Mouse (Mus musculus): ENCODE results near the gene Dydc2.
"Not testable (repeated sequence)": the region's sequence is repeated elsewhere in the genome, so short reads cannot be mapped to it uniquely, and the experiment has no call there.

Gene Dydc2

DNA sequence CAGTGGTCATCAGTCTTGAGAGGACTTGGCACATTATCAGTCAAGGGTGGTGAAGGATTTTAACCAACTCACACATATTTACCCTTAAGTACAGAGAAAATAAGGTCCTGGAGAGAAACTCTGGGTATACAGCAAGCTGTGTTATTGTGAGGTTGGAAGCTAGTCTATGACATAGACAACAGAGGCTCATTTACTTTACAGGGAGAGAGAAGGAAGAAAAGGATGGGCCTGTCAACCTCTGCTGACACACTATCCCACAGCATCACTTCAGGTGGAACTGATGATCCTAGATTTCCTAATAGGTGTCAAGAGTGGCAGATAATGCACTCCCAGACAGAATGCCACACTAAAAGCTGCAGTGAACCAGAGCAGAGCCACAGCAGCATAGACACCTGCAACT, at the start of gene Dydc2:
Dydc2 (minus strand) TSS at position 101 of the 400 bp plus-strand sequence.
- DNase-seq: no peak

DNA sequence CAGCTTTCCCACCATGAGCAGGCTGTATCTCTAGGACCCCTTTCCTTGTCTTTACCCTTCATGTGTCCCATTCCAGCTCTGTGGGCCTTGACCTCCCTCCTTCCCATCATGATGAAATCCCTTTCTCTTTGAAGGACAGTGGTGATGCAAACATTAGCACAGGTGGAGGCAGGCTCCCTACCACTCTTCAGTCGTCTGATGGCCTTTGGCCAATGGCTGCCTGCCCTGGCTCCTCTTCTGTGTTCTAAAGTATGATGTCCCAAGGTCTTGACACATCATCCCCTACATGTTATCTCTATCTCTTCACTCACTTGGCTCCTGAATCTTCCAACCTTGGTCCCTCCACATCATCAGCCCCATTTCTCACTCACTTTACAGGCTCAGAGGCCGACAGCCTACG, 47.3 kb upstream of the Dydc2 start:
- no peak for DNase-seq

DNA sequence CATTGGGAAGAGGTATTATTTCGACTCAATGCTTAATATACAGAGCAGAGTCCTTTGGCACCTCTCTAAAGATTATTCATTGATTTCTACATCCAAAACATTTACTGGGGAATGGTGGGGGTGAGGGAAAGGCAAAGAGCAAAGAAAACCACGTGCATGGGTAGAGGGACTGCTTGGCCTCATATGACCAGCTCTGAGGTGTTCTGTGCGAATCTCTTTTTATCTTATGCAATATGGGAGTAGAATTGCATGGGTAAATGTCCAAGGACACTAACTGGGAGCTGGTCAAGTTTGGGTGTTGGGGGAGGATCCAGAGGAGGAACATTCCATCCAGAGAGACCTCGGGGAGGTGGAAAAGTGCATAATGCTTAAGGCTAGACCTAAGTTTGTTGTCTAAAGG, 43.9 kb upstream of the Dydc2 start:
- DNase-seq: no peak

DNA sequence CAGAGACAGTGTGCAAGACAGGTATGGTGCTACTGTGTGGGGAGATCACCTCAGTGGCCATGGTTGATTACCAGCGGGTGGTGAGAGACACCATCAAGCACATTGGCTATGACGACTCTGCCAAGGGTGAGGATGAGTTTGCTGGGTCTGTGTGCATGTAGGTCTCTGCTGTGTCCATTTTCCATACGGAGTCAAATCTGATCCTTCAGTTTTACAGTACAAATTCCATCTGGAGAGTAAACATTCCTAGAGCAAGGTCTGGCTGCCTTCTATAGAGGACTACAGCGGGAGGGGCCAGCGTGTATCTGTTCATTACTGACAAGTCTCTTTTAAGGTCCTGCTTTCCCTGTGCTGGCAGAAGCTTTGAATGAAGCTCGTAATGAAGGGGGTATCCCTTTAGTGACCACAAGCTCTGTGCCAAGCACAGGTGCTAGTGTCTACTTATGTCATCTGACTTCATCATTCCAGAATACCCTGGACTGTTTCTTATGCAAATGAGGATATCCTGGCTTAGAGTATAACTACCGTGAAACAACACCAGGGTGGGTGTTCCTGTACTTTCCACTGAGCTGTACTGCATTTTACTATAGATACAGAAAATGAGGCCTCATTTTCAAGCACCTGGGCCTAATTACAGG, 42.1 kb upstream of the Dydc2 start:
- DNase-seq: no peak

DNA sequence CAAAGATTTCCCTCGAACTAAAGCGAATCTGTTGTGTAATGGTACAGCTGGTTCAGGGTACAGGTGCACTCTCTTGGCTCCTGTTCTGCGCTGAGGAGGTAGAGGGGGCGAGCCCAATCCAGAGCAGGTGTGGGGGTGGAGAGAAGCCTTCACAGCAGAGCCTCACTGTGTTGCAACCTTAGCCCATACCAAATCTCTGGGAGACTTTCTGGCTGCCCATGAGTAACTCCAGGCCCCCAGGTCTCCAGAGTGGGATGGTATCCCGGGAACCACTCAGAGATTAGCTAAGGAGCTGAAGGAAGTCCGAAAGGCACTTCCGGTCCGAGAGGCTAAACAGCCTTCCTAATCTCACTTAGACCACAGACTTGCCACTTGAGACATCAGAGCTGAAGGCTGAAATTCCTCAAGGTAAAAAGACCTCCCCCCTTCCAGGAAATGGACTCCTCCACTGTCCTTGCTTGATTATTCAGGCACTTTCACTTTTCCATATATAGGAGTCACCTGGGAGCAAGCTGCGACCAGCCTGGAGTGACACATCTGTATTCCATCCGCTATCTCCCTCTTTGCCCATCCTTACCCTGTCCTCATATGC, 35.9 kb upstream of the Dydc2 start, which contains the start of gene Mat1a:
Mat1a (plus strand) TSS at position 183 of the 592 bp plus-strand sequence.
- DNase-seq: no peak

DNA sequence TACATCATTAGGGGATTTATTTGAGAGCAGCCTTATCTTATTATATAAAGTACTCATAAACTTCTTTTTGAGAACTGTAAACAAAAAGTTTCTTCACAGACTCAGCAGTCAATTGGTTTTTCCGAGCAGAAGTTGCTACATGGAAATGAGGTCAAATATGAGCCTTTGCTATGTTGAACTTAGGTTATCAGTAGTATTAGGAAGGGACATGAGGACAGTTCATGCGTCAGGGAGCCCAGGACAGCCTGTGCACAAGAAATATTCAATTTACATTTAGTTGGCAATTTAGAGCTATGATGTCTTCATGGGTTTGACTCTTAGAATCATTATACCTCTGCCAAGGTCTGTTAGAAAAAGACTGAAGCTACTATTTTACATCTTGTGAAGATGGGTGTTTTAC, 33.3 kb upstream of the Dydc2 start:
- no peak for DNase-seq

DNA sequence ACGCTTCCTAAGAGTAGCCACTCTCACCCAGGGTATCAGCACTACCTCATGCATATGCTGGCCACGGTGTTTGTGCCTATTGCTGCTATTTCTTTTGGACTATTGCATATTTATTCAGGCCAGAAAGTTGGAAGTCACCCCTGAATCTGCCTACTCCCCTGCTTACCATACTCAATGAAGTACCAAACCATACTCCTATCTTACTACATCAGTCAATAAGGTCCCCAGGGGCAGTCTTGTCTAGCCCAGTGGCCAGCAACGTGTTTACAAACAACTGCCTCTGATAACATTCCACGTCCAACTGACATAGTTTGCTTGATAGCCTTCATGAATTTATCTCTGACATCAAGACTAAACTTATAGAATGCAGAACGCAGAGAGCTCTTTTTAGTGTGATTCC, 32.2 kb upstream of the Dydc2 start:
- no peak for DNase-seq

DNA sequence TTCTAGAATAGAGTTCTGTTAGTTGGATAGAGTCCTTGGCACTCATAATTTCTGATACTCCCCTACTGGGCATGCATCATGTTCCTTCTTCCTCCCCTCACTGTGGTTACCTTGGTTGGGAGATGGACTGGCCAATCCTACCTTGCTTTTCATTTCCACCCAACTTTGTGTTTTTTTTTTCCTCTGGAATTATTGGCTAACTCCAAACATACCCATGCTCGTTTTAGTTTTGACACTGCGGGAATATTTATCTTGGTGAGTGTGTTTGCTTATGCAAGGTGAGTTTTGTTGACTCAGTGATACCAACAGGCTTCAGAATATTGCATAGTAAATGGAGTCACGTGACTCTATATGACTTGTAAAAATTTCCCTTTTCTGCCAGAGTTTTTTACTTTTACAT, 31.7 kb upstream of the Dydc2 start:
- no peak for DNase-seq

DNA sequence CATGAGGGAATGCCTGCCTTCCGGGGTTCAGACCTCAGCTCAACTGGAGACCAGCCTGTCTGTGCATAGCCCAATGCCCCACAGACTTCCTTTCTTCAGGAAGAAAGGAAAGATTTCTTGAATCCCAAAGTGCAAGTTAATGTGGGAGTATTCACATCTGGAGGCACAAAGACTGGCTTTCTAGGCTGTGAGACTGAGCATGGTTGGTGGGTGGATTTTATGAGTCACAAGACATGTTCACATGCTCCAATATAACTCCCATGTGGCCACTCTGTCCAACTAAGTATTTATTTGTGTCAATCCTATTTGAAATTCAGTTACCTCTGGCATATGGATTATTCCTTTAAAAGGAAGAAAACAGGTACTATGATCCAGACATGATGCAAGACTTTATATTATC, 29.7 kb upstream of the Dydc2 start:
- DNase-seq: no peak

DNA sequence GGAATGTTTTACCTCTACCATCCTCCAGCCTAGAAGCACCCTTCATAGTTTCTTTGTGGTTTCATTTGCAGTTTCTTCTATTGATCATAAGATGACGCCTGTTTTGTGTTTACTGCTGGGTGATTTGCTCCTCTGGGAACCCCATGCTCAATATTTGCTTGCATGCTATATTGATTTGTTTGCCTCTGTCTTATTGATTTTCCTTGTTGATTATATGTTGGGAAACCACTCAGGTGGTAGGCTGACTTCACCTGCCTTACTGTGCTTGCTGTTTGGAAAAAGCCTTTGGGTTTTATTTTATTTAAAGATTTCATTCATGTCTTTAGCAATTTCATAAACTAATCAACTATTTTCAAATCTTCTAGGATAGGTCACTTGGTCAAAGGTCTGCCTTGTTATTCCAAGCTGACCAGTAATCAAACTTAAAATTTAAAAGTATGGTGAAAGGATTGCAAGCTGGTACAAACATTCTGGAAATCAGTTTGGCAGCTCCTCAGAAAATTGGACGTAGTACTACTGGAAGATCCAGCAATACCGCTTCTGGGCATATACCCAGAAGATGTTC, 27.4 kb upstream of the Dydc2 start:
- DNase-seq: no peak

DNA sequence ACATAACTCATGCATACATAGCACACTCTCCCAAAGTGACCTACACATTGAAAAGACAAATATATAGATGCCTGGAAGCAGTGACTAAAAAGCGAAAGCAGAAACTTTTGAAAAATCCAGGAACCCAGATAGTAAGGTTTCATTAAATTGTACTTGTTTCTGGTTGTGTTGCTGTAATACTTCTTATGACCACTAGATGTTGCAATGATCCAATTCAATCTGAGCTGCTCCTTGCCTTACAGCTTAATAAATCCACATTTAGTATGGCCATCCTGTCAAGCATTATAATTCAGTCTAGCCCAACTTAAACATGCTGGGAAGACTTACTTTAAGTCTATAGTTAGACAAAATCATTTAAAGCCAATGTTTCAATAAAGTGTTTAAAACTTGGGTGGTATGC, 25.1 kb upstream of the Dydc2 start:
- DNase-seq: no peak

DNA sequence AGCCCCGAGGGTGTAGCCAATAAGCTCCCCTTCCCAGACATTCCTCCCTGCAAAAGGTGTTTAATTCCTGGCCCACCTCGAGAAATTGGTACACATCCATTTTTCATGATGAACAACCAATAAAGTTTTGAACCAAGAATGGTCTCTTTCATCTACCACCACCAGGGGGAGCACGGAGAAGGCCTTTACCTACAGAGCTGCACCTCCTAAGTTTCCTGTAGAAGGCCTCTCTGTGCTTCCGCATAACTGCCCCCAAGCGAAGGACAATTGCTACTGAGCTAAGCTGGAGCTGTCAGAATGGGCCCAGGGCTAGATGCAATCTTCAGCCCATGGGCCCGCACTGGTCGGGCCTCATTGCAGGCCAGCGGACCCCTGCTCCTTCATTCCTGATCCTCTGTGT, 21.8 kb upstream of the Dydc2 start:
- peak in 1 of 2 experiments; percentile 41 for DNase-seq

DNA sequence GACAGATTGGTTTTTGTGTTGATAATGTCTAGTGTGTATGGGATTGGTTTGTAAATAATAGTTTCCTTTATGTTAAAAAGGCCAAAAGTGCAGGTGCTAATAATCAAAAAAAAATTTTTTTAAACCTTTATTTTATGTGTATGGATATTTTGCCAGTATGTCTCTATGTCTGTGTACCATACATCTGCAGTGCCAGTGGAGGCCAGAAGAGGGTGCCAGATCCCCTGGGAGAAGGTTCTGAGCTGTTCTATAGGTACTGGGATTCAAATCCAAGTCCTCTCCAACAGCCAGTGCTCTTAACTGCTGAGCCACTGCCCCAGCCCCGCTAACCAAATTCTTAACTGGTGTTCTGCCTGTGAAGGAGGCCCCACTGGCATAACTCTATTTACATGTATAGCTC, 18.5 kb upstream of the Dydc2 start:
- peak in 1 of 2 experiments; percentile 33 for DNase-seq

DNA sequence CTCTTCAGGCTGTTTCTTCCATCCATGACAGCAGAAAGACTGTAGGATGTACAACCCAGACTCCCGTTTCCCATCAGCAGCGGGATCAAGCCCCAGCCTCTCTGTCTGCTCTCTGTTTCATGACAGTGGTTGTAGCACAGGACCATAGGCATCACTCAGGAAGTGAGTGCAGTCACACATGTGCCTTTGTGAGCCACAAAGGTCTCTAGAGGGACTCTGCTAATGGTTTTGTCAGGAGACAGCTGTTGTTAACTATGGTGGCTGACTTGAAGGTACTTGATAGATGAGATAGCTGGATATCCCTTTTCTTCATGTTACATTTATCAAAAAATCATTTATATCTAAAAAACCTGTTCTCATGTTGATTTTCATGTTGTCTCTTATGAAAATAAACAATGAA, 13.4 kb upstream of the Dydc2 start:
- no peak for DNase-seq

DNA sequence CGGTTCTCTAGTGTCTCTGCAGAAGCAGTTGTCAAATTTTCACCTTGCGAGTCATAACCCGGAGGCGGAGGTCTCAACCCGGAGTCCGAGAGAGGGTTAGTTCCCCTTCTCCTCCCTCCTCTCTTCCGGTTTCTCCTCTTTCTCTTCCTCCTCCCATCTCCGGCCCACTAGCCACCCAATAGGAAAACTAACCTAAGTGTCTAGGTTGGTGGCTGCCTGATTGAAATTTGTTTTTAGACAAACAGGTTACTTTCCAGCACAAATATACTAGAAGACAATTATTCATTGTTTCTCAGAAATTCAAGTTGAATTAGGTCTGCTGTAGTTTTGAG, 3.9 kb upstream of the Dydc2 start:
- no peak for DNase-seq

DNA sequence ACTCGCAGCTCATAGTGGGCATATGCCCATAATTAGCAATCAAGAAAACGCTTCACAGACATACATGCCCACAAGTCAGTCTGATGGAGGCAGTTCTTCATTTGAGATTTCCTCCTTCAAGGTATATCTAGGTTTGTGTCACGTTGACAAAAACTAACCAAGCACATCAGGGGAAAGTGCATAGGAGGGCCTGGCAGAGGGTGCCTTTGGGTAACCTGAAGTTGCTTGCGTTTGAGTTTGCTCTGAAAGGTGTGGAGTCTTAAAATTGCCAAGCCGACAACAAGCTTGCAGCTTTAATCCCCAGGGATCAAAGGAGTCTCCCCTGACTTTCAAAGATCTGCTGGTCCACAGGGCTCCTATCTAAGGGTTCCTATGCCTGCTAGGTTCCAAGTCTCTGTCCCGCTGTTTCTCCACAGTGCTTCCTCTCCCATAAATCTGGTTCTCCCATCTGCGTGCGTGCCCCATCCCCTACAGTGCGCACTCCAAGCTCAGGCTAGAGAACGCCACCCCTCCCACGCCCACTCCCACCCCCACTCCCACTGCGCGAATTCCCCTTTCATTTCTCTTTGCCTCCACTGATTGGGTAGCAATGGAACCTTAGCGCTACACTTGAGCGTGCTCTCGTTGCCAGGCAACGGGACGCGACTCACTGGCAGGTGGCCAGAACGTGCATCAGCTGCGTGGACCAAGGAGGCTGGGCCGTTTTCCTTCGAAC, 3.4 kb upstream of the Dydc2 start, which contains the start of gene Dydc1:
Dydc1 (plus strand) TSS at position 683 of the 715 bp plus-strand sequence.
- DNase-seq: peak; percentile 71 to 74

DNA sequence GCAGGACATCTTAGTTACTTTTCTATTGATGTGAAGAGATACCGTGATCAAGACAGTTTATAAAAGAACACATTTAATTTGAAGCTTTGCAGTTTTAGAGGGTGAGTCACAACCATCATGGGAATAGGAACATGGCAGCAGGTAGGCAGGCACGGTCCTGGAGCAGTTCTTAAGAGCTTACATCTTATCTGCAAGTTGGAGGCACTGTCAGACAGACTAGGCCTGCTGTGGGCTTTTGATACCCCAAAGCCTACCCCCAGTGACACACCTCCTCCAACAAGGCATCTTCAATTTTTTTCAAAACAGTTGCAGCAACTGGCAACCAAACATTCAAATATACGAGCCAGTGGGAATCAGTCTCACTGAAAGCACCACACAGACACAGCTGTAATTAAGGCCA, 1.3 kb upstream of the Dydc2 start:
- DNase-seq: no peak

DNA sequence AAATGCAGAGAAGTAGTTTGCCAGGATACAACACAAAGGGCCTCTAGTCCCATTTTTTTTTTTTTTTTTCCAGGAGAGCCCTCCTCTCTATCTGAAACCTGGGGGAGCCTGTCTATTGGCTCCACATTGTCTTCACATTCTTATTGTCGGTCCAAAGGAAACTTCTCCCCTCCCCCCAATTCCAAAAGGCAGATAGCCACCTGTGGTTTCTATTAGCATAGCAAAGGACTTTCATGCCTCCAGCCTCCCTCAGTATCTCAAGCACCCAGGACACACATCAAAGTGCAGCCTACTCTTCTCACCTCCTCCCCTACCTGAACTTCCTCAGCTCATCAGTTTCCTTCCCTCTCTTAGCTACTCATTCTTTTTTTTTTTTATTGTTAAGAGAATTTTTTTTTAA, 2.6 kb downstream of the Dydc2 start:
- no peak for DNase-seq

DNA sequence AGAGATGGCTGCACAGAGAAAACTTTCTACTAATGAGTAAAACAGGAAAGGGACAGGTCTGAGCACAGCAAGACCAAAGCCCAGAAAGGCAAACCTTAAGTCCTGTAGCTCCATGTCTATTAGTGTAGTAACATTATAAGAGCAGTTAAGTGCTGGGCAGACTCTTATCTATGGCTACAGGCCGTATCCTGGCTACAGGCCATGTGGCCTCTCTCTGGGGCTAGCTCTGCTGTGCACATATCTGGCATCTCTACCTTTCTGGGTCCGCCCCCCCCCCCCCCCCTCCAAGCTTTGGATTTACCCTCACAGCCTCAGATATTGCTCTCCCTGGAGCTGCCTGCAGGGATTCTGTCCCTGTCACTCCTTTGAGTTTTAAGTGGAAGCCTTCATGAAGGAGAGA, 3.8 kb downstream of the Dydc2 start:
- DNase-seq: no peak

DNA sequence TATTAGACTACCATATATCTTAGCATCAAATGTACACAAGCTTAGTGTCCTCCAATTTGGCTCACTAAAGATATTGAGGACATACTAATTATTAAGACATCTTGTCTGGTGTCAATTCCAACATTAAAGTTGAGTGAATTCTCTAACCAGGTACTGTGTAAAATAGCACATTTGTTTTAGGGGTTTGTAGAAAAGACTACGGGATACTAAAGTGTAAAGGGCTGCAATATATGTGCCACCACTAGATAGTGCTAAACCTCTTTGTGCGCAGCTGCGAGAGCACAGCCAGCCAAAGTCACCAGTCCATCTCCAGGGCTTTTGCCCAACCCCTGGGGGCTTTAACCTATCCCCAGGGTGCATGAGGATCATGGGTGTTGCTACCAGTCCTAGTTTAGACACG, 15.8 kb downstream of the Dydc2 start:
- not testable (repeated sequence) for DNase-seq

DNA sequence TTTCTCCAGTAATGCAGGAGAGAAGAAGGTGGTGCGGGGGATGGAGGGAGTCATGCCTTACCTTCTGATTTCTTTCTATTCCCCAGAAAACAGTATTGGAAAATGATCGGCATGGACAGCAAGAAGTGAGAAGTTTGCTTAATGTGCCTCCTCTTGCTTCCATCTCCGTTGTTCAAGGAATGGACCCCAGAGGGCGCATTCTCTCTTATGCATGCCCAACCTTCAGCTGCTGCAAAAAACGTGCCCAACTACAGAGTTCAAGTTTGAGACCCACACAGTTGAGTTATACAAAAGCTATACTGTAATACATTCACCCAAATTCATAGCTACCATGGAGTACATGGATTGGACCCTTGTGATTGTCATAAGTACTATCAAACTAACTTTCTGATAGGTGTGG, 16.5 kb downstream of the Dydc2 start:
- DNase-seq: peak in 1 of 2 experiments; percentile 16

DNA sequence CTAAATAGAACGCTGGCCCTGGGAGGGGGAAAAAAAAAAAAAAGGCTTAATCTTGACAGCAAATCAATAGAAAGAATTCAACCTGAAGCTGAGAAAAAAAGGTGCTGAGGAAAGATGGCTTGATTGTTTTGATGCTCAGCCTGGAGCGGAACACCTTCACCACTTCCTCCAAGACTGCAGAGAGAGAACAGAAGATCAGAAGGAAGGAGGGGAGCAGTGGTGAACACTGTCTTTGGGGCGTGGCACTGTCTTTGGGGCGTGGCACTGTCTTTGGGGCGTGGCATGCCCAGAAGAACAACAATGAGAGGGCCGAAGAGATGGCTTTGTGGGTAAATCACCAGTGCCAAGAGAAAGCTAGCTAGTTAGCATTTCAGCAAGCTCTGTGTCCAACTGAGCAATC, 18.5 kb downstream of the Dydc2 start:
- no peak for DNase-seq

DNA sequence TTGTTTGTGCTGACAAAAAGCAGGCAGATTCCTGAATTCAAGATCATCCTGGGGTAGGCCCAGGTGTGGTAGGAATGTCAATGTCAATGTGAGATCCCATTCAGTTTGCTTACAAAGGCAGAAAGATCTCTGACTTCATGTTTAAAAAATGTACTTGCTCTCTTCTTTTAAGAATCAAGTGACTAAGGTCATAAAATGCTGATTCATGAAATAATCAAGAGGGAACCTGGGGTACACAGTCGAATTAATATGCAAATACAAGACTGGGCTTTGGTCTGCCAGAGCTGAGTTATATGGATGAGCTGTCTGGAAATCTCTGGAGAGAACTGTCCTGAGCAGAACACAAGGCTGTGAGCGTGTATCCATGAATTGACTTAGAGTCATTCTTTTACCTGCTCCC, 21.6 kb downstream of the Dydc2 start:
- no peak for DNase-seq
